Mouse (Mus musculus): ENCODE results near the gene Slc38a9.
"Not testable (repeated sequence)": the region's sequence is repeated elsewhere in the genome, so short reads cannot be mapped to it uniquely, and the experiment has no call there.

The Slc38a9 gene

DNA sequence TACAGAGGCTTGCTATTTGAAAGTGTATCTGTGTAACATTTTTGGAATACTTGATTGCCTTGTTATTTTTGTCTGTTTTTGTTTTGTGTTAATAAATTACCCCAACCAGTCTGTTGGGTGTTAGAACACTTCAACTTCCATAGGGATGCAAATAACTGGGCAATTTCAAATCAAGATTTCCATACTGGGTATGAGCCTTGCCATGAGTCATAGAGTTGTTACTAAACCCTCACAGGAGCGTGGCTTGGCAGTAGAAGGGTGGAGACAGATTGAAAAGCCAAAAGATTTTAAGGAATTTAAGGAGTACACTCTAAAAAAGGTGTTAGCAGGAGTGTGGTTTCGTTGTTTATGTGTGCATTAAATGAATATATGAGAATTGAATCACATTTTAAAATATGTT is 22.8 kb downstream of the Slc38a9 start:
- DNase-seq (ENCODE audit: low spot score in 2 of 2), result no peak

DNA sequence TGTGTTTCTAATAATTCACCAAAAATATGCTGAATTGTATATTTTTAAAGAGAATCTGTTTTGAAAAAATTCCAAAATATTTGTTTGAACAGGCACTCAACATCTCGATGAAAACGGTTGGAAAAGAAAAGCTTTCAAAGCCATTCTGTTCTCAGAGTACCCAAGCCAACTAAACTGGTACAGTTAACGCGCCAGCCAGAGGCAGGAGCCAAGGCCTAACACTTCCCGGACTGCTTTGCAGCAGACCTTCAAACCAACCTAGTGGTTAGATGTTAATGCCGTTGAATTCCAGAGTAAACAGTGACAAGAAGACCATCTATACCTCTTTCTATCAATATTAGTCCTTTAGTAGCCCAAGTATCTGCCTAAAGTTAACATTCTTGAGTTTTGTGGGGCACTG is 23.4 kb downstream of the Slc38a9 start:
- no peak for DNase-seq (ENCODE audit: low spot score in 2 of 2)

DNA sequence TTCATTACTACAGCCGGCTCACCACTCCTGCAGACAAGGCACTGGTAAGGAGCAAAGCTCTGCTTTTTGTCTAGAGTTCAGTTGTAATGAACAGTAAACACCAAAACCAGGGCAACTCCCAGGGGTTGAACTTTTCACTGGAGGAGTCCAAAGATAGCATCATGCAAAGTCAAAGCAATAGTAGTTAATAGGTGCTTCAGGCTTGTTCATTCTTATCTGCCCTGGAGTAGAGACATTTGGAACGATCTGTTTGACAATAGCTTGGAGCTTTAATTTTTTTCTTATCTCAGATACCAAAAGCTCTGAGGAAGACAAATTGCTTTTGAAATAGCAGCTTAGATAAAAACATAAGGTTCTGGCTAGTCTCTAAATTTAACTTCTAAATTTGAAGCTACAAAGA is 25.6 kb downstream of the Slc38a9 start:
- DNase-seq (ENCODE audit: low spot score in 2 of 2), result no peak

DNA sequence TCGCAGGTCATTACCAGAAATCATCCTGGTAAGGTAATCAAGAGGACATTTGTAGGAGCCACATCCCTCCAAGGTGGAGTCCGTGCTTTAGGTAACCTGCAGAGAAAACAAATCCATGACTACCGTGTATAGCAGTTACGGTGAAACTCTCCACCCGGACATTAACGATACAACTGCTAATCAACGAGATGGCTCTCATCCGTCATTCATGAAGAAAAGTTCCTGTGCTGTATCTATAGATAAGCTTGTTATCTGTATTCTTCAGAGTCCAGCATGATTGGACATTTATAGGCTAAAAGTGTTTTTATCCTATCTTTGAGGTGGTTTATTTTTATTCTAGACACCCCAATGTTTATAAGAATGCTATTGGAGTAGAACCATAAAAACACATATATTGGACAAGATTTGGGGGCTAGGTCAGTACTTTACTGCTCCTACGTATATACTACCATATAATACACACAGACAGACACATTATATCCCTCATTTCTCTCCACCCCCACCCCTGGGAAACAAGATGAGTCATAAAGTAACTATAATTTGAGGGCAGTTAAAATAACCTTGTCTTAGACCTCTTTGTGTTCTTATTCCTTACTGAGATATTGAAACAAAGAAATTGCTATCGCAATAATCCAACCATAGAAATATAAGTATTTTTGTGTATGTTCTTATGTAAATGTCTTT is 32.5 kb downstream of the Slc38a9 start:
- DNase-seq (ENCODE audit: low spot score in 2 of 2), result no peak

DNA sequence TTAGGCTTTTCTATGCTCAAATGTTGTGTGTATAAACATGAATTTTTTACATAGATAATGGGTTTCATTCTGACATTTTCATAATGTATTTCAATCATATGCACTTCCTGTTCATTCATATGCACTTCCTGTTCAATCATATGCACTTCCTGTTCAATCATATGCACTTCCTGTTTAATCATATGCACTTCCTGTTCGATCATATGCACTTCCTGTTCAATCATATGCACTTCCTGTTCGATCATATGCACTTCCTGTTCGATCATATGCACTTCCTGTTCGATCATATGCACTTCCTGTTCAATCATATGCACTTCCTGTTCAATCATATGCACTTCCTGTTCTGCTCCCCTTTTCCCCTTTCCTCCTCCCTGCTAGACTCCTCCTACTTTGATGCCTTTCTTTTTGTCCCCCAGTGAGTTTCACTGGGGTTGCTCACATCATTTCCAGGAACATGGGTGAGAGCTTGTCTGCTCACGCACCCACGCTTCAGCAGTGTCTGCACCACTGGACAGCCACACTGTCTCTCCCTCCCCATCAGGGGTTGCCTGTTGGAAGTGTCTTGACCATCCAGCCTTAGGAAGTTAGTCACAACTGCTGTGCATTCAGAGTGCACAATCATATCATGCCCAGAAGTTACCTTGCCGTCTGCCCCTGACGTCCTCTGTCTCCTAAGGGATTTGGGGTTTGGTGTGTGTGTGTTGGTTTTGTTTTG is 35.1 kb downstream of the Slc38a9 start:
- no peak for DNase-seq (ENCODE audit: low spot score in 2 of 2)

DNA sequence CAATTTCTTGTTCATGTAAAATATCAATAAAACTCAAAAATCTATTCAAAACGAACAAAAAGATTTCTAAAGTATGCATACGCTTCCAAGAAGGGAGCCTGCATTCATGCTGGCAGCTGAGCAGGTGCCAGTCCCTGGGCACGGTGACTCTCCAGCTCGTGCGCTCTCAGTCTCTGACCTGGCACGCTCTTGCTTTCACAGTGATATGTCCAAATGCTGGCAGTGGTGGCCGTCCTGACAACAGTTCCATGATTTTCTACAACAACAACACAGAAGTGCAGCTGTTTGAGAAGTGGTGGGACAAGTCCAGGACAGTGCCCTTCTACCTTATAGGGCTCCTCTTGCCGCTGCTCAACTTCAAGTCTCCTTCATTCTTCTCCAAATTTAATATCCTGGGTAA is 40.7 kb downstream of the Slc38a9 start:
- no peak for DNase-seq (ENCODE audit: low spot score in 2 of 2)

DNA sequence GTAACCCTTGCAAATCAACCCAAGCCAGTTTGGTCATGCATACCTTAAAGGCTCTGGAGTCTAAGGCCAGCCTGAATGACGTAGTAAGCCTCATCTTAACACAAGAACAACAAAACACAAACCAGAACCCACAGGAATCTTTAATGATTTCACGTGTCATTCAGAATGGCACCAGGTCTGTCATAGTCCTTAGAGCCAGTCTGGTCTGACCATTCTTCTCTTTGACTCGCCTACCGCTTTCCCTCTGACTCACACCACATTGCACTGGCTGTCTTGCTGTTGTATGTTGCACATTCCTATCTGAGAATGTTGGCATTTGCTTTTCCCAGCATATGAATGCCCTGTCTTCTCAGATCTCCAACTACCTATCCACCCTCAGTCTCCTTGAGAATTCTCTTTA is 45.8 kb downstream of the Slc38a9 start:
- no peak for DNase-seq (ENCODE audit: low spot score in 2 of 2)

DNA sequence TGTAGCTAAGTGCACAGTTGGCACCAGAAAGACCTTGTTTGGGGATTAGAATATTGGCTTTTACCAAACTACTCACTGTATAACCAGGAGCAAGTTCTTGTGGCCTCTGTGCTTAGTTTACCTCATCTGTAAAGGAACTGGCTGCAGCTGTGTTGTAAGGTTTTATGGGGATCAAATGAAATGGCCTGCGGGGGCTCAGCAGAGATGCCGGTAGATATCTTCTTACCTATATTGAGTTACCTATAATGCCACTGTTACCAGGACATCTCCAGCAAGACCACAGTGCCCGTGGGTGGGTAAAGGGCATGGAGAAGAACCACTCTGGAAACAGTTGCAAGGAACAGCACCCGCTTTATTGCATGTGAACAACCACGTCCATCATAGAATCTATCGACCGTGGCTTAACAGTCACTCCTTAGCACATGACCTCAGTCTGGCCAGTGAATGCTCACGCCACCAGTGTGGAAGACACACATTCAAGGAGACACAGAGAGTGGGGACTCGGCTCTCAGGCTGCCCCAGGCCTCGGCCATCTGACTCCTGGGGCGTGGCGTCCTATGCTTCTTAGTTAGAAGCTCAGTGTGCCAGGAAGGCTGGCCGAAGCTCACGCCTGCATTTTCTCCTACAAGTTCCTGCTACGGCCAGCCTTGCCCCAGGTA is 59.7 kb downstream of the Slc38a9 start:
- DNase-seq (ENCODE audit: low spot score in 2 of 2), result no peak

DNA sequence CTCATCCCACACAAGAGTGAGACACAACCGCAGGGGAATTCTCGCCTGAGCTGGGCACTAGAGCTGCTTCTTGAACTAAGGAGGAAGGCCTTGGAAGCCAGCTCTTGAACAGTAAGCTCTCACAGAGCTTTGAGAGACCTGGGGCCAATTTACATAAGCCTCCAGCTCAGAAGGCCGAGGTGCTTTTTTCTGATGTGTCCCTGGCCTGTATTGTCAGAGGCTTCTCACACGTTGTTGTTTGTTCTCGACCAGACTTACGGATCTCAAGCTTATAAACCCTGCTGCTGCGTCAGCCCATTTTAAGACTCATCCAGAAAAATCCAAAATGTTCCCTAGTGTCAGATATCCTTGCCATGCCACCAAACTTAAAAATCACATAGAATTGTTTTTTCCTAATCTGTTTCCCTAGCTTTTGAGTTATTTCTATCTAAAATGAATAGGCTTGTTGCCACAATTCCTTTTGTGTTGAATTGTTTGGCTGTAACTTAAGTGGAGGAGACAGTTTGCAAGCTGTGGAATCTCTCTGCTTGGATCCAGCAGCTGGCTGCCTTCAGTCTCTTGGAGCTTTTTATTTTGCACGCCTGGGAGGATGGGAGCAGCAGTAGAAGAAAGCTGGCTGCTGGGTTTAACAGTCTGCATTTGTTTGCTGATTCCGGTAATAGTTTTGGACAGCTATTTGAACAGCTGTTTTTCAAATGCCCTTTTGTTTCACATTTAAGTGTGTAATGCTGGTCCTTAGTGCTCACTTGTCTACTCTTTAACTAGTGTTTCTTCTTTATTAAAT is 61.6 kb downstream of the Slc38a9 start:
- DNase-seq (ENCODE audit: low spot score in 2 of 2), result no peak

DNA sequence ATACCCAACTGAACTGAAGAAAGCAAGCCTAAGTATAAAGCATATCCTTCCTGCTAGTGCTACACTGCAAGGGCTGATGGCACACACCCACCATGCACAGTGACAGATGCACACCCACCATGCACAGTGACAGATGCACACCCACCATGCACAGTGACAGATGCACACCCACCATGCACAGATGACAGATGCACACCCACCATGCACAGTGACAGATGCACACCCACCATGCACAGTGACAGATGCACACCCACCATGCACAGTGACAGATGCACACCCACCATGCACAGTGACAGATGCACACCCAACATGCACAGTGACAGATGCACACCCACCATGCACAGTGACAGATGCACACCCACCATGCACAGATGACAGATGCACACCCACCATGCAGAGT is 63.7 kb downstream of the Slc38a9 start:
- not testable (repeated sequence) for DNase-seq (ENCODE audit: low spot score in 2 of 2)

DNA sequence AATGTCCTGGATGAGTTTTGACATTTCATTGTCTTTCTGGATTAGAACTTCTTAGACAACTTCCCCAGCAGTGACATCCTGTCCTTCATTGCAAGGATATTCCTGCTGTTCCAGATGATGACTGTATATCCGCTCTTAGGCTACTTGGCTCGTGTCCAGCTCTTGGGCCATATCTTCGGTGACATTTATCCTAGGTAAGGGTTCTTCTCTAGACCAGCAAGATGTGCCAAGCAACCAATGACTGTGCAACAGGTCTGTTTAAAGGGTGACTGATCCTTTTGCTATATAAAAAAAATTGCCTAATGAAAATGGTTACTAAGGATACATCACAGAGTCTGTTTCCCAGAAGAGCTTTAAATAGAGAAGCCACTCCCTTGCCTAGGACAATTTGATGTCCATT is 65.5 kb downstream of the Slc38a9 start:
- no peak for DNase-seq (ENCODE audit: low spot score in 2 of 2)

DNA sequence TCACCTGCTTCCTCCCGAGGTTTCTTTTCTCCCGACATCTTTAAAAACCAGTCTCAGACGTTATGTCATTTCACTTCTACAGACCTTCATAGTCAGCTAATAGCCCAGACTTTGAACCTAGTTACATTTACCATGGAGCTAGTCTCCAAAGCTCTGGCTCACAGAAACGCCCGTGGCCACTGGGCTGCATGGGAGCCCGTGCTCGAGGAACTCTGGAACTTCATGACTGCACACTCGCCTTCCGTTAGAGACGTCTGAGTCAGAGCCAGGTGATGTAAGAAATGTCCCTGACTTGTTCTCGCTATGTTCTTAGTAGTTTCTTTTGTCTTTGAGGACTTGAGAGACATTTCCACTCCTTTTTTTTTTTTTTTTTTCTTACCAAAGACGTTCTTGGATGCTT is 72.8 kb downstream of the Slc38a9 start:
- DNase-seq (ENCODE audit: low spot score in 2 of 2), result no peak

DNA sequence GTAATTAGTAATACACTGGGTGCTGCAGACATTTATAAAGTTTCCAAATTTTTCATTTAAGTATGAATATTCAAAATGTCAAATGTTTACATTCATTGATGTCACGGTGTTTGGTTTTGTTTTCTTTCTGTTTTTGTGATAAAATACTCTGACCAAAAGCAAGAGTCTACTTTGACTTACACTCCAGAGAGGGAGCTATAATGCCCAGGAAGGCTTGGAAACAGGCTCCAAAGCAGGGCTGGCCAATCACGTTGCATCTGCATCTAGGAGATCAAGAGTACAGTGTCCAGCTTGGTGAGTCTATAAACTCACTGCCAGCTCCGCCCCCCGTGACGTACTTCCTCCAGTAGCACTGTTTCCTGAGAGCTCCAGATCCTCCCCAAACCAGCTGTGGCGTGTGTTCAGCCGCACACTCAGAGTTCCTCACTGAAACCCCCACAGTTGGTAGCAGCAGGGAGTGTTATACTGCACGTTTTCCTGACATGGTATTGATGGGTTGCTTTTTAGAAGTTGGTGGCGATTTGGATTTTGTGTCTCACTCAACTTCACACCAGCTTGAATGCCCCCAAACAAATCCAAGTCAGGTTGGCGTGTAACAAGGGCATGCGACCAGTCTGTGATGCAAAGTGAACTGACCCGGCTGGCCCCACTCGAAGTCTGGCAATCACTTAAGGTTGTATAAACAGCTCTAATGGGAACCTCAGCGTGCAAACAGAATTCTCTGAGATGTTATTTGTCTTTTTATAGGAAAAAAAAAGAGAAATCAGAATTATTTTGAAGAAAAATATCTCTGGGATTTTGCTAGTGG is 74.6 kb downstream of the Slc38a9 start:
- DNase-seq (ENCODE audit: low spot score in 2 of 2), result peak; percentile 38 to 57

DNA sequence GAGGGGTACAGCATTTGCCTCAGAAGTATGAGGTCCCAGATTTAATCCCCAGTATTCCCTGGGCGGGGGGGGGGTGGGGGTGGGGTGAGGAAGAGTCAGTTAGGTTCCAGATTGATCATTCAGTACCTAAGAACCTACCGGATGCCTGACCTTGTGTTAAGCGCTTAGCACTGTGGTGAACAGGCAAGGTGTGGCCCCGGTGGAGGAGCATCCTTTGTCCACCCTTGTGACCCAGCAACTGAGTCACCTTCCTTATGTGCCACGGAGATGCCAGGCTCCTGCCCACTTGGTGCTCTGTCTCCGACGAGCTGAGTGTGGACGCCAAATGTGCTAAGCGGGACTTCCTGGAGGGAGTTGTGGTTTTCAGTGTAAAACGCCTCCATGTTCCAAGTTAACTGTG is 75.9 kb downstream of the Slc38a9 start:
- DNase-seq (ENCODE audit: low spot score in 2 of 2), result no peak

DNA sequence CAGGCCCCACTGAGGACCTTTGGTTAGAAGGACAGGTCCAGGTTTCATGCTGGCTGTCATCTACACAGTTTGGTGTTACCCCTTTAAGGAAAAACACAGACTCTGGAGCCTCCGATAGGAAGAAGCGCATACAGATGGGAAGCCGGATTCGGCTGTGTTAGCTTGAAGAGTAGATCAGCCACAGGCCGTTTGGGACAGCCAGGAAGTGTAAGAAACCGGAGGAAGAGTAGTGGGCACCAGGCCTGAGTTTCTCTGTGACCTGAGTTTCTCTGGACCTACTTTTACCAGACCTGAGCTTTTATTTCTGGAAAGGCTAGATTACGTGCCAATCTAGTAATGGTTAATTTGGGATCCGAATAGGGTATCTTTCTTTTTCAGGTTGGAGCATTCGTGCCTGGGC is 76.6 kb downstream of the Slc38a9 start:
- no peak for DNase-seq (ENCODE audit: low spot score in 2 of 2)

DNA sequence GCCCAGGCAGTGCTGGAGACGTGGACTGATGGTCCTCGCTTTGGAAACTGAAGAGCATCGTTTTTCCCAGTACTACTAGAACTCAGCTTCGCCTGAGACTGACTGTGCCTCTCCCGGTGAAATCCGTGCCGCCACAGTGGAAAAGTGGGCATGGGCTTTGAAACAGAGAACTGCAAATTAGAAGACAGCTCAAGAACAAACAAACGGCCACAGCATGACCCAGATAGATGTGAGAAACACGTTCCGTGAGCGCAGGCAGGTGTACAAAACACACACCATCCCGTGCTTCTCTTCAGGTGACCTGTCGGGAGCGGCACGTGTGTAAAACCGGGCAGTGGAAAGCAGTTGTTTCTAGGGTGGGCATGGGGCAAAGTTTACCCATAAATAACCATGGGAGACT is 77.5 kb downstream of the Slc38a9 start:
- no peak for DNase-seq (ENCODE audit: low spot score in 2 of 2)

DNA sequence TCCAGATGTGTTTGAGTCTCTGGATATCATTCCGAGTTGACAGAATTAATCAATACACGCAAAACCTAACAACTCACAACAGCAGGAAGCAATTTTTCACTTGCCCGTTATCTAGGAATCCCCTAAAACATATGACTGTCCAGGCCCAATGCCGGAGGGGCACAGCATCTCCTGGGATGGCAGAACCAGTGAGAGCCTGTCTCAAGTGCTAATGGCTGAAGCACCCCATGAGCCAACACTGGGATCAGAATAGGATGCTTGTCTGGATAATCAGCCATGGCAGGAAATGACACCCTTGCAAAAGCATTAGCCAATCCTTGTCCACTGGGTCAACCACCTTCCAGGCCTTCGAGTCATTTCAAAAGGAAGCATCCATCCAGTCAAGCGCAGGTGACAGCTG is 79.5 kb downstream of the Slc38a9 start:
- no peak for DNase-seq (ENCODE audit: low spot score in 2 of 2)

DNA sequence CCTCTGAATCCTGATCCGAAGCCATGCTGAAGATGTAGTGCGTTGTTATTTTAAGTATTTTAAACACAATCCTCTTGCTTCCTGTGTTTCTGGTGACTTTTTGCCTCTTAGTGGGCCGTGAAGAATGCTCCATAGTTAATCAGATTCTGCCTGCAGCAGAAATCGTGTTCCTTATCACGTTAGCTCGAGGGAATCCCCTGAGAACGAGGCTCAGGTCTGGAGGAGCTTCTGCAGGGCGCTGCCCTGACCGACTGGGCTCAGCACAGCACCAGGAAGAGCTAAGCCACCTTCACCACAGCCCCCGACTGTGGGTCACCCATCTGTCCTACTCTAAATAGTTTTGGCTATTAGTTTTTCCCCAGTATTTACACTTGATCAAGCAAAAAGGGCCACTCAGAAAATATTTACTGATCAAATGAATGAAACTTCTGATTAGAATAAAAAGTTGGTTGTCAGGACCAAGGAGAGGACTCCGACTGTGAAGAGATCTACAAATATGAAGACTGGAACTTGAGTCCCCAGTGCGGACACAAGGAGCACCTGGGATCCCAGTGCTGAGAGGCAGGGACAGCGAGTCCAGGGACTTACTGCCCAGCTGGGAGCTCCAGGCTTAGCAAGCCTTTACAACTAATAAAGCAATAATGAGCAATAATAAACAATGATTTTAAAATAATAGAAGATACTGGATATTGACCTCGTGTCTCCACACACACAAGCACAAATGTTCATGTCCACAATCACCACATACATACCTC is 81.7 kb downstream of the Slc38a9 start:
- DNase-seq (ENCODE audit: low spot score in 2 of 2), result no peak

DNA sequence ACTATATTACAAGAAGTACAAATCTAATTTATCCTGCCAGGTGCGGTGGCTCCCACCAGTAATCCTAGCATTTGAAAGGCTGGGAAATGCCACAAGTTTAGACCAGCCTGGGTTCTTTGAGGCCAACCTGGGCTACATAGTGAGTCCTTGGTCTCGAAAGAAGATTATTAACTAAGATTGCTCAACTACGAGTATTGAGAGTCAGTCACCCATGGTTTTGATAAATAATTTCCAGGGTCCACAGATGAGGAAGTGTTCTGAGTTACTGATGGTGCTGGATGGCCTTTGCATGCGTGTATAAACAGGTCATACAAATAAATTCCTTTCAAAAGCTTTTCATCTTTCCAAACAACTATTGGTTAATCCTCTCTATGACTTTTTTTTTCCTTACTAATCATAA is 83.1 kb downstream of the Slc38a9 start:
- peak in 1 of 2 experiments; percentile 45 for DNase-seq (ENCODE audit: low spot score in 2 of 2)

DNA sequence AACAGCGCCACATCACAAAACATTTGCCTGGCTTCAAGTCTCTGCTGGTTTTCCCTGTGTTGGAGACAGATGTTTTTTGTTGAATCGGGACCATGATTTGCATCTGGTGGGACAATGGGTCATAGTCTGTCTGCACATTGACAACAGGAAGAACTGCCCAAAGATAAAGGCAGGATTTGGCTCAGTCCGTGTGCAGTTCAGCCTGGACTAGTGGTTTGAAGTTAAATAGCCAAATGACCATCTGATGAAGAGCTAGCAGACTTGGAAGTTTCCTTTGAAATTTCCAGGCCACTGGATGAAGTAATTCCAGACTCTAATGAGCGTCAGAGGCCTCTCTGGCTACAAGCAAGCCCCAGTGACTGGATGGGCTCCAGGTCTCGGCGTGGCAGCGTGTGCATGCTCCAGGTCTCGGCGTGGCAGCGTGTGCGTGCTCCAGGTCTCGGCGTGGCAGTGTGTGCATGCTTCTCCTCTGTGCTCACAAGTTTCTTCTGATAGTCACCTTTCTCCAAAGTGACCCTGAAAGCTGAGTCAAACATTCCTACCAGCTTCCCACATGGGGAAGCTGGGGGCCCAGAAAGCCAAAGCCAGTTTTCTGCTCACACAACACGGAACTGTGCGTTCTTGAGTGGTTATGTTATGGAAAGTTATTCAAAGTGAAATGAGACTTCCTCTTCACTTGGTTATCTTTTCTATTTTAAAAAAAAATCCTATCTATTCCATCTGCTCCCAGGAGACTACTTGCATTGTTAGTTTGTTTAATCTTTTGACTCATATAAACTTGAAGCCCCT is 83.7 kb downstream of the Slc38a9 start:
- no peak for DNase-seq (ENCODE audit: low spot score in 2 of 2)

Measured in spleen, postnatal 4 days (tissue).